Mouse (Mus musculus): ENCODE measurements around the gene Tmem140. TPM values are rescaled to one million over a fixed set of nuclear protein-coding genes. Genes with fewer than 3 reads are reported as not detected.
A peak's percentile ranks its signal among the peaks of the same experiment; 100 is the strongest.

Gene Tmem140
- polyA plus RNA-seq, 1 experiment from 2014 or later = 1.8 TPM

DNA sequence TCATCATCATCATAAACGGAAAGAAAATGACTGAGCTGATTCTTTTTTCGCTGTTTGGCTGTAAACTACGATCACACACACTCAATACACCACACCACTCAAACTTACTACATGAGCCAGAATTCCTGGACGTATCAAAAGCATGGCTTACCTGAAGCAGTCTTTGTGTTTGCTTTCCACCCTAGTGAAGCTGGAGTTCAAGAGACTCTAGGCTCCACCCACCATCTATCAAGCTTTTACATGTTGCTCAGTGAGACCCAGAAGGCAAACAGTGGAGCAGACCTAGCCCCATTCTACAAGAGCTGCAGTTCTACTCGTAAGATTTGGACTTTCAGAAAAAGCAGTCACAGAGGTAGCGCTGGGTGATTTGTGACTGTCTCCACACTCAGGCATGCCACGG lies 39.6 kb downstream of the Tmem140 start:
- H3K27me3 ChIP-seq = no peaks in the 10 kb centered on the region
- no peak for ATAC-seq (ENCODE audit: insufficient number of reproducible peaks, insufficient read depth, low FRiP score, low TSS enrichment, low read depth)
- peaks cover 83% of the 10 kb centered on the region for H3K36me3 ChIP-seq
- no peak overlapping the region for H3K27ac ChIP-seq
- H3K4me3 ChIP-seq = no peak overlapping the region
- H3K4me1 ChIP-seq = no peaks in the 10 kb centered on the region
- H3K9me3 ChIP-seq = no peaks in the 10 kb centered on the region
- 82% methylated on average over 7 of the region's 7 CpGs for WGBS
- H3K4me2 ChIP-seq = no peak overlapping the region
- H3K9ac ChIP-seq = no peak overlapping the region

DNA sequence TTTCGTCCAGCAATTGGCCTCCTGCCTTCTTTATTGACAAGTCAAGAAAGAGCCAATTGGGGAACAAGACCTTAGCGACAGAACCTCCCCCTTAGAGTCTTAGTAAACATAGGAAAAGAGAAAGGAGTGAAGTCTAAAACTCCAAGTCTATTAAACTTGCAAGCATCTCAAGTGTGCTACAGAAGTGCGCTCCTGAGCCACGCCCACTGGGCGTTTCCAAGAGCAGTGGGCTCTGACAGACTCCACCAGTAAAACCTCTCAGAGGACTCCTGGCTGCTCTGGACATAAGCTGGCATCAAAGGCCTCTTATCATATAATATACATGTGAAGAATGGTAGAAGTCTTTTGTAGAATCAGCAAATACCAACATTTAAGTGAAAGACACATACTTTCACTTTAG lies 40.5 kb downstream of the Tmem140 start:
- WGBS = 84% methylated on average over 5 of the region's 5 CpGs
- no peaks in the 10 kb centered on the region for H3K4me1 ChIP-seq
- H3K27me3 ChIP-seq = no peaks in the 10 kb centered on the region
- no peaks in the 10 kb centered on the region for H3K9me3 ChIP-seq
- H3K4me2 ChIP-seq = no peak overlapping the region
- H3K9ac ChIP-seq = no peak overlapping the region
- peaks cover 81% of the 10 kb centered on the region for H3K36me3 ChIP-seq
- H3K4me3 ChIP-seq = no peak overlapping the region
- no peak overlapping the region for H3K27ac ChIP-seq
- ATAC-seq (ENCODE audit: insufficient number of reproducible peaks, insufficient read depth, low FRiP score, low TSS enrichment, low read depth) = no peak

DNA sequence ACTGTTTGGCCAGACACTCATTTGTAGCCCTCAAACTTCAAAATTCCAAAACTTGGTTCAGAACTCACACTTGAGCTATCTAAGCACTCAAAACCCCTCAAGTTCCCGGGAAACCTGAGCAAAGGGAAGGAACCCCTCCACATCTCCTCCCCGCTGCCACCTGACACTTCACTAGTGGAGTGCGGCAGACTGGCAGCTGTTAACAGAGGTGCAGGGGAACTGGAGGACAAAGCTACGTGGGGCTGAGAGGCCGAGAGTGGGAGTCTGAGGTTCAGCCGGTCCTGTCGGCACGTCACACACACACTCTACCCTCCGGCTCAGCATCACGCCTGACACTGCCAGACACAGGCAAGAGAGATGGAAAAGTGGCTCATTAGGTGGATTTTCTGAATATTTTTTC lies 40.9 kb downstream of the Tmem140 start:
- ATAC-seq (ENCODE audit: insufficient number of reproducible peaks, insufficient read depth, low FRiP score, low TSS enrichment, low read depth) = no peak
- 88% methylated on average over 10 of the region's 10 CpGs for WGBS
- H3K27ac ChIP-seq = no peak overlapping the region
- no peak overlapping the region for H3K9ac ChIP-seq
- H3K4me1 ChIP-seq = no peaks in the 10 kb centered on the region
- peaks cover 80% of the 10 kb centered on the region for H3K36me3 ChIP-seq
- H3K27me3 ChIP-seq = no peaks in the 10 kb centered on the region
- H3K4me2 ChIP-seq = no peak overlapping the region
- H3K4me3 ChIP-seq = no peak overlapping the region
- H3K9me3 ChIP-seq = no peaks in the 10 kb centered on the region

DNA sequence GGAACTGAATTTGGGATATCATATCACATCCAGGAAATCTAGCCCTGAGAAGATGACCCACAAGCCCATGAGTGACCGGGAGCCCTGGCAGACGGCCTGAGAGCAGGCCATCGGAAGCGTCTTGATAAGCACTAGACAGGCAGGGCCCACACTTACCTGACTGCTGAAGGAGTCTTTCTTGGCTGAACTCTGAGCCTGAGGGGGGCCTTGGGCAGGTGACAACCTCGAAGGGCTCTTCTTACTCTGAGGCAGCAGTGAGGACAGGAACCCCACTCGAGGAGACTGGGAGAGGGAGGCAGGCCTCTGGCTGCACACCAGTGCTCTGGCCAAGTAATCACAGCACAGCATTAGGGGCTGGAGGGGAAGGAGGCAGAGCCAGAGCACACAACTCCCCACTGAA lies 41.4 kb downstream of the Tmem140 start:
- no peak overlapping the region for H3K4me3 ChIP-seq
- no peak for ATAC-seq (ENCODE audit: insufficient number of reproducible peaks, insufficient read depth, low FRiP score, low TSS enrichment, low read depth)
- no peak overlapping the region for H3K27ac ChIP-seq
- no peaks in the 10 kb centered on the region for H3K27me3 ChIP-seq
- WGBS = 94% methylated on average over 6 of the region's 6 CpGs
- H3K36me3 ChIP-seq = peaks cover 76% of the 10 kb centered on the region
- H3K9ac ChIP-seq = no peak overlapping the region
- no peak overlapping the region for H3K4me2 ChIP-seq
- peaks cover 1% of the 10 kb centered on the region for H3K4me1 ChIP-seq
- H3K9me3 ChIP-seq = no peaks in the 10 kb centered on the region

DNA sequence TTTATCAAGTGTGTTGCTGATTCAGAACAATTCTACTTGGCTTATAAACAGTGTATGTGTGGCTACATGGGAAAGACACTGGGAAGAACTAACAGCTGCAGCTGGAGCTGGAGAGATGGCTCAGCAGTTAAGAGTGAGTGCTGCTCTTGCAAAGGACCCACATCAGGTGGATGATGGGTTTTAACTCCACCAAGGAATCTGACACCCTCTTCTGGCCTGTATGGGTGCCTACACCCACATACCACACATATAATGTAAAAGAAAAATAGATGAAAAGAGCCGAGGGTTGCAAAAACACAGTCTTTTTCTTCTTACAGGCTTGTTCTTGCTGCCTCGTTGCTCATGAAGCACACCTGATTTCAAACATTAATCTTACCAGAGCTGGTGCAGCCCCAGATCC lies 43.2 kb downstream of the Tmem140 start:
- H3K27me3 ChIP-seq = no peaks in the 10 kb centered on the region
- ATAC-seq (ENCODE audit: insufficient number of reproducible peaks, insufficient read depth, low FRiP score, low TSS enrichment, low read depth) = no peak
- H3K27ac ChIP-seq = no peak overlapping the region
- H3K36me3 ChIP-seq = peaks cover 62% of the 10 kb centered on the region
- no peak overlapping the region for H3K4me2 ChIP-seq
- H3K4me1 ChIP-seq = peaks cover 10% of the 10 kb centered on the region
- no peaks in the 10 kb centered on the region for H3K9me3 ChIP-seq
- 76% methylated on average over 2 of the region's 2 CpGs for WGBS
- no peak overlapping the region for H3K9ac ChIP-seq
- no peak overlapping the region for H3K4me3 ChIP-seq

DNA sequence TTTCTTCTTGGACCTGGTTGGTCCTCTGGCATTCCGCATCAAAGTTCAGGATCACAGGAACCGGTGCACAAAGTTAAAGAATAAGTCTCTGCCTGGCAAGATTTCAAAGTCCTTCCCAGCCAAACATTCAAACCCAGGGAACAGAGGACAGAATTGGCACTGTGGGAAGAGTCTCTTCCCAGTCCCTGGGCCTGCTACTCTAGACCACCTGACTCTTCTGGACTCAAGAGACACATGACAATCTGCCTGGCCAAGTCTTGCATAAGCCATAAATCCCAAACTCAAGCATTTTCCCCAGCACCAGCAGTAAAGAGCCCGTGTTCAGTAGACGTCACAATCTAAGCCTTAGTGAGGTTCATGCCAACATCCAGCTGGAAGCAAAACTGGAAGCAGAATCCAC lies 43.7 kb downstream of the Tmem140 start:
- Histone ChIP-seq H3K4me2 (no peak overlapping the region), H3K4me1 (peaks cover 10% of the 10 kb centered on the region), H3K9me3 (no peaks in the 10 kb centered on the region), H3K27me3 (no peaks in the 10 kb centered on the region), H3K36me3 (peaks cover 58% of the 10 kb centered on the region), H3K9ac (no peak overlapping the region), H3K27ac (no peak overlapping the region), H3K4me3 (no peak overlapping the region)
- ATAC-seq (ENCODE audit: insufficient number of reproducible peaks, insufficient read depth, low FRiP score, low TSS enrichment, low read depth) = no peak
- 83% methylated on average over 4 of the region's 4 CpGs for WGBS

DNA sequence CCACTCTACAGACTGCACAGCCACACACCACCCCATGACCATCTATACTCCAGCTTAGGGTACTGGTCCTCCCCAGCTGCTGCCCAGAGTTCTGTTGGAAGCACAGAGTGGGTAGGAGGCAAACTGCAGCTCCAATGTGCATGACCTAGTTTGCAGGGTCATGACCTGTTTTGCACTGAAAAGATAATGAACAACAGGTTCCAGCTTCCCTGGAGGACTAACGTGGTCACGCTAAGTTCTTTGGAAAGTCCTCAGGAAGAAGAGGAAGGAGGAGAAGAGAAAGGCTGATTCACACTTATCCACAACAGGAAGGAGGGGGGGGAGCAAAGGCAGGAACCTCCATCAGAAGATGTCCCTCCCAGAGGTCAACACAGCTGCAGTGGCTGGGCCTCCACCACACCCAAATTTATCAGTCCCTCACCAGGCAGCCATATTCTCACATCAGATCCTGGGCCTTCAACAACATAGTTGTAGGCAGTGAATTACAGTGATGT lies 44.2 kb downstream of the Tmem140 start:
- Histone ChIP-seq H3K27ac (no peak overlapping the region), H3K4me3 (no peak overlapping the region), H3K4me2 (no peak overlapping the region), H3K27me3 (no peaks in the 10 kb centered on the region), H3K9me3 (no peaks in the 10 kb centered on the region), H3K36me3 (peaks cover 53% of the 10 kb centered on the region), H3K4me1 (peaks cover 10% of the 10 kb centered on the region), H3K9ac (no peak overlapping the region)
- WGBS = 30% methylated on average over 2 of the region's 2 CpGs
- ATAC-seq (ENCODE audit: insufficient number of reproducible peaks, insufficient read depth, low FRiP score, low TSS enrichment, low read depth) = no peak

DNA sequence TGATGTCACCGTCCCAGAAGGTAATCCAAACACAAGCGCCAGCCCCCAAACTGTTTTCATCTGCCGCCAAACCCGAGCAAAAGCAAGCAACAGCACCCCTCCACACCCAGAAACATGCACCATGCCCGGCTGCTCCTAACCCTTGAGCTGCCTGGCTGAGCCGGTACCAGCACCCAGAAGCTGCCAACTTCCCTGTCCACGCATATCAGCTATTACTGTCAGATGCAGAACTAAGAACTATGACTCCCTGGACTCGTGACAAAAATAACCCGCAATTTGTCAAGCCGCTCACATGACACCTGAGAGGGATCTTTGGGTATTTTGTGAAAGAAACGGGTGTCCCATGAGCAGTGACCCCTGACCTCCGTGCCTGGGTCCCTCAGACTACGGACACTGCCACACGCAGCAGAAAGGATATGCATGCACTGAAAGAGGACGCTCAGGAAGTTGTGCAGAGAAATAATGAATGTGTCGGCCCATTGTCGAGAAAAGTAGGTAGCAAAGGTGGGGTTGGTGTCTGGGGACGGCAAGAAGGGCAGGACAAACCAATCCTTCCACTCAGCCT lies 44.8 kb downstream of the Tmem140 start:
- no peaks in the 10 kb centered on the region for H3K9me3 ChIP-seq
- peaks cover 10% of the 10 kb centered on the region for H3K4me1 ChIP-seq
- no peak overlapping the region for H3K9ac ChIP-seq
- H3K4me3 ChIP-seq = no peak overlapping the region
- no peak overlapping the region for H3K27ac ChIP-seq
- H3K36me3 ChIP-seq = peaks cover 46% of the 10 kb centered on the region
- ATAC-seq (ENCODE audit: insufficient number of reproducible peaks, insufficient read depth, low FRiP score, low TSS enrichment, low read depth) = no peak
- 79% methylated on average over 18 of the region's 18 CpGs for WGBS
- H3K27me3 ChIP-seq = no peaks in the 10 kb centered on the region
- no peak overlapping the region for H3K4me2 ChIP-seq

DNA sequence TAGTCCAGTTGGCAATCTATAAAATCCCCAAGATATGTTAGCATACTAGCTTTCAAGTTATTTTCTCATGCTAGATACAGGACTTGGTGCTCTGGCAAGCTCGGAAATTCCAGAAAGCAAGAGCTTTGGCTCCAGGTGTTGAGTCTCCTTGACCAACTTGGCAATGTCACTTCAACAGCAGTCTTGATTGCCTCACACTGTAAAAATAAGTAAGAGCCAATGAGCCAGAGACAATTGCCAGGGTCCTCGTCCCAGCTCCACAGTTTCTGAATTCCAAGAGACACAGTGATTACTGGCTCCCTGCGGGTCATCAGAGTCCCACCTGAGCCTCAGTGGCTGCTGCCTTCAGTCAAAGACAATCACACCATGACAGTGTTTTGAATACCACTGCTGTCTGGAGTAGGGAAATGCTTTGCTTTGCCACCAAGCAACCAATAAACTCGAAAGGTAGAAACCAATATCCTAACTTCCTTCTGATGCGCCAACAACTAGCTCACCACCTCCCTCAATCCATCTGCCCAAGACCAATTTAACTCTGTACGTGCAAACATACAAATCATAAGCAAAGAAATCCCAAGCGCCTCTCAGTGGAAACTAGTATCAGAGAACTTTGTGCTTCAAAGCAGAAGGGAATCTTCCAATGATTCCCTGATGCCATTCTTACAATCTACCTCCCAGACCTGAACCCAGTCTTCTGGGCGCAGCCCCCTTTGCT lies 46.8 kb downstream of the Tmem140 start:
- H3K9me3 ChIP-seq = no peaks in the 10 kb centered on the region
- WGBS = 52% methylated on average over 8 of the region's 8 CpGs
- 0 out of 2 replicates have a peak overlapping the region, but pooled peaks have one; percentile 81 for H3K27ac ChIP-seq
- peaks cover 31% of the 10 kb centered on the region for H3K36me3 ChIP-seq
- peak overlapping the region; percentile 82 for H3K9ac ChIP-seq
- H3K4me3 ChIP-seq = peak overlapping the region; percentile 74
- ATAC-seq (ENCODE audit: insufficient number of reproducible peaks, insufficient read depth, low FRiP score, low TSS enrichment, low read depth) = no peak
- peaks cover 10% of the 10 kb centered on the region for H3K4me1 ChIP-seq
- peak overlapping the region; percentile 75 for H3K4me2 ChIP-seq
- H3K27me3 ChIP-seq = no peaks in the 10 kb centered on the region

DNA sequence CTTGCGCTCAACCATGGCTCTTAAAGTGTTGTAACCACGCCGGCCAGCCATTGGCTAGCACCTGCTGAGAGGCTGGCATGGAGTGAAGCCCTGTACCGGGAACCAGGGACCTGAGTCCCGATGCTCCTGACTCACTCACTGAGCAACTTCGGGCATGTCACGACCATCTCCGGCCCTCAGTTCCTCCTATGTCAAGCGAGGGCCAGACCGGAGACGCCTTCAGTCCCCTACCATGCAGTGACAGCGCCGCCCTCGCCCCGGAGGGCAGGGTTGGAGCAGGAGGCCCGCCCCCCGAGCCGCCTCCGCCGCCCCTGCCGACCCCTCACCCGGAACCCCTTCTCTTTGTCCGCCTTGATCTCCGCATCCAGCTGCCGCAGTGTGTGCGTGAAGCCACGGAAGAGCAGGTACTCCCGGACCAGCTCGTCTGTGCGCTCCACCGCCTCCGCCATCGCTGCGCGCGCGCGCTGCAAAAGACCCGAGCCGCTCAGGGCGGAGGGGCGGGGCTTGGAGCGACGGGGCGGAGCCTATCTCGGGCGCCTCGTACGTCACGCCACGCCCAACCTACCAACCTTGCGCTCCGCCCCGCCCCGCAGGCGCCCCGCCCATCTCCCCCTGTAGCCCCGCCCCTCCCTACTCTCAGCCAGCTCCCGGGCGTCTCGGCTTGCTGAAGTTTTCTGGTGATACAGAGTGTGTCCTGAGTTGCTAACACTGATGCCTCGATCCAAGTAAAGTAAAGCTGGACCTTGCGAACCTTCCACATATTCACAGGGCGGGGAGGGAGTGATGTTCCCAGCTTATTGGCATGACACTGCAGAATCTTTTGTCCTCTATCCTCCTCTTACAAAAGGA lies 47.6 kb downstream of the Tmem140 start, which contains the start of gene Wdr91:
Gene Wdr91 (minus strand): TSS at position 506 of the 849 bp plus-strand sequence.
- Histone ChIP-seq H3K36me3 (peaks cover 23% of the 10 kb centered on the region), H3K27me3 (no peaks in the 10 kb centered on the region), H3K27ac (peak within 1 kb of the TSS; percentile 81), H3K9ac (peak within 1 kb of the TSS; percentile 82), H3K4me3 (peak within 1 kb of the TSS; percentile 74), H3K4me2 (peak within 1 kb of the TSS; percentile 75), H3K9me3 (no peaks in the 10 kb centered on the region), H3K4me1 (peaks cover 10% of the 10 kb centered on the region)
- ATAC-seq (ENCODE audit: insufficient number of reproducible peaks, insufficient read depth, low FRiP score, low TSS enrichment, low read depth) = peak; percentile 90
- WGBS = under 1% methylated on average over 57 of the region's 64 CpGs

DNA sequence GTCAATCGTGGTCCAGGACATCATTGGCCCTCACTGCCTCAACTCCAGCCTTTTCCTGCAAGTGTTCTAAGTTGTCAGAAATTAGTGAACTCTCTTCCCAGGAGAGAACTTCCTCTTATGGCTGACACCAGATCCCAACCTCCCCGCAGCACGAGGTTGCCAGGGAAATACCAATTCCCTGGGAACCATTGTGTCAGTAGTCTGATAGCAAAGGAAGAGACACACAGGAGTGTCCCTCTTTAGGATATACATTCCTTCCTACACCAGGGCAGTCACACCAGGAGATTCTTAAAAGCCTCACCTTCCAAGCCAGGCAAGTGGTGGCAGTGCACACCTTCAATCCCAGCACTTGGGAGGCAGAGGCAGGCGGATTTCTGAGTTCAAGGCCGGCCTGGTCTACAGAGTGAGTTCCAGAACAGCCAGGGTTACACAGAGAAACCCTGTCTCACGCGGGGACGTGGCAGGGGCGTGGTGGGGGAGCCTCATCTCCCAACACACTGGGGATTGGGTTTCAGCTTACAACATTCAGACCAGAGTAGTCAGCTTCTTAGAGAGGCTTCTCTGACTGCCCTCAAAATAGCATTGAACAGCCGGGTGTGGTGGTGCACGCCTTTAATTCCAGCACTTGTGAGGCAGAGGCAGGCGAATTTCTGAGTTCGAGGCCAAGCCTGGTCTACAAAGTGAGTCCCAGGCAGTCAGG lies 50.5 kb downstream of the Tmem140 start:
- Histone ChIP-seq H3K4me1 (peaks cover 10% of the 10 kb centered on the region), H3K4me2 (no peak overlapping the region), H3K27me3 (no peaks in the 10 kb centered on the region), H3K9ac (no peak overlapping the region), H3K9me3 (no peaks in the 10 kb centered on the region), H3K4me3 (no peak overlapping the region), H3K27ac (no peak overlapping the region), H3K36me3 (no peaks in the 10 kb centered on the region)
- no peak for ATAC-seq (ENCODE audit: insufficient number of reproducible peaks, insufficient read depth, low FRiP score, low TSS enrichment, low read depth)
- WGBS = 83% methylated on average over 13 of the region's 13 CpGs

Data from embryonic facial prominence, embryonic 13.5 days (tissue).